Mouse (Mus musculus) spleen, postnatal 4 days (tissue): ENCODE measurements around the gene Frmd4a.

Source experiments
- DNase-seq, 2 experiments: peaks; one replicate each; pipeline ENCODE4 v3.0.0; 2022; ENCODE audit warnings: low spot score in 2 of 2

Frmd4a gene

GRCm38 (mm10) chr2:4486185-4486584, 468.7 kb downstream of the Frmd4a start:
- no peak for DNase-seq

- DNase-seq, result no peak
These were observed 469.8 kb downstream of the Frmd4a start for GRCm38 (mm10) chr2:4487280-4487679.

- no peak for DNase-seq
These were observed 473.3 kb downstream of the Frmd4a start for GRCm38 (mm10) chr2:4490845-4491244.

GRCm38 (mm10) chr2:4492485-4493481, 475.3 kb downstream of the Frmd4a start:
- DNase-seq, result peak; percentile 46 to 74

- no peak for DNase-seq
These were observed 477.0 kb downstream of the Frmd4a start for GRCm38 (mm10) chr2:4494478-4494877.

- peak; percentile 66 to 86 for DNase-seq
These were observed 481.7 kb downstream of the Frmd4a start for GRCm38 (mm10) chr2:4499257-4499656.

- DNase-seq, result no peak
These were observed 482.4 kb downstream of the Frmd4a start for GRCm38 (mm10) chr2:4499916-4500315.

GRCm38 (mm10) chr2:4501257-4502027, 483.9 kb downstream of the Frmd4a start:
- no peak for DNase-seq

GRCm38 (mm10) chr2:4504413-4504812, 486.9 kb downstream of the Frmd4a start:
- DNase-seq, result no peak

GRCm38 (mm10) chr2:4505695-4506094, 488.2 kb downstream of the Frmd4a start:
- DNase-seq, result no peak

- no peak for DNase-seq
These were observed 489.1 kb downstream of the Frmd4a start for GRCm38 (mm10) chr2:4506659-4507058.

- DNase-seq, result no peak
These were observed 490.5 kb downstream of the Frmd4a start for GRCm38 (mm10) chr2:4507887-4508615.

GRCm38 (mm10) chr2:4508959-4509615, 491.6 kb downstream of the Frmd4a start:
- no peak for DNase-seq

GRCm38 (mm10) chr2:4509739-4510138, 492.2 kb downstream of the Frmd4a start:
- DNase-seq, result no peak

- DNase-seq, result no peak
These were observed 492.9 kb downstream of the Frmd4a start for GRCm38 (mm10) chr2:4510208-4511079.

- no peak for DNase-seq
These were observed 493.5 kb downstream of the Frmd4a start for GRCm38 (mm10) chr2:4511080-4511386.

- DNase-seq, result no peak
These were observed 495.1 kb downstream of the Frmd4a start for GRCm38 (mm10) chr2:4512607-4513006.

- DNase-seq, result no peak
These were observed 498.4 kb downstream of the Frmd4a start for GRCm38 (mm10) chr2:4515910-4516309.

- DNase-seq, result no peak
These were observed 499.5 kb downstream of the Frmd4a start for GRCm38 (mm10) chr2:4516819-4517552.
